Mouse (Mus musculus) regulatory T cell (primary cell): ENCODE data around the gene C3.

Experiments used
- in situ Hi-C: fragments of 300-600 bp; cut with MboI, MseI; formaldehyde crosslinking; loops from one replicate; pipeline ENCODE4 v1.15.1; 2025; ENCODE audit warnings: high pct_unique_total_duplicates

C3 gene

DNA sequence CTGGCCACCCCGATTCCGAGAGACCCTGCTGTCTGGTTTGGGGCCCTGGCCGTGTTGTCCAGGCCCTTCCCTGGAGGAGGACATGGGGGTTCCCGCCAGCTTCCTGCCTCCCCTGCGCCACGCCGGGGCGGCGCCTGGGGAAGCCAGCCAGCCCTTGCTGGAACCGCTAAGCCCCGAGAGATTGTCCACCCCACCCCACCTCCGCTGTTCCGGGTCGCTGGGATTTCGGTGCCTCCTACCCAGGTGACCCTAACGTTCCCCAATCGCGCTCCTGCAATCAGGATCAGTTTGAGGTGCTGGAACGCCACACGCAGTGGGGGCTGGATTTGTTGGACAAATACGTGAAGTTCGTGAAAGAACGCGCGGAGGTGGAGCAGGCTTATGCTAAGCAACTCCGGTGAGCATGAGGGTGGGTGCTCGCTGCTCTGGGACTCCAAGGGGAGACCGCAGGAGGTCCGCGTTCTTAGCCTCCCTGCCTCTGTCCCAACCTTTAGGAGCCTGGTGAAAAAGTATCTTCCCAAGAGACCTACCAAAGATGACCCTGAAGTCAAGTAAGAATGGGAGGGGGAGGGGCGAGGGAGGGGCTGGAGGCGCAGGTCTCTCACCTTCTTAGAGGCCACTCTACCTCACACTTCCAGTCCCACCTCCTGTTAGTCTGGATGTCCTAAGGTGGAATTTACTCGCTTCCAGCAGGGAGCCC, 22.7 kb upstream of the C3 start:
- in situ Hi-C loops: no loop called here

DNA sequence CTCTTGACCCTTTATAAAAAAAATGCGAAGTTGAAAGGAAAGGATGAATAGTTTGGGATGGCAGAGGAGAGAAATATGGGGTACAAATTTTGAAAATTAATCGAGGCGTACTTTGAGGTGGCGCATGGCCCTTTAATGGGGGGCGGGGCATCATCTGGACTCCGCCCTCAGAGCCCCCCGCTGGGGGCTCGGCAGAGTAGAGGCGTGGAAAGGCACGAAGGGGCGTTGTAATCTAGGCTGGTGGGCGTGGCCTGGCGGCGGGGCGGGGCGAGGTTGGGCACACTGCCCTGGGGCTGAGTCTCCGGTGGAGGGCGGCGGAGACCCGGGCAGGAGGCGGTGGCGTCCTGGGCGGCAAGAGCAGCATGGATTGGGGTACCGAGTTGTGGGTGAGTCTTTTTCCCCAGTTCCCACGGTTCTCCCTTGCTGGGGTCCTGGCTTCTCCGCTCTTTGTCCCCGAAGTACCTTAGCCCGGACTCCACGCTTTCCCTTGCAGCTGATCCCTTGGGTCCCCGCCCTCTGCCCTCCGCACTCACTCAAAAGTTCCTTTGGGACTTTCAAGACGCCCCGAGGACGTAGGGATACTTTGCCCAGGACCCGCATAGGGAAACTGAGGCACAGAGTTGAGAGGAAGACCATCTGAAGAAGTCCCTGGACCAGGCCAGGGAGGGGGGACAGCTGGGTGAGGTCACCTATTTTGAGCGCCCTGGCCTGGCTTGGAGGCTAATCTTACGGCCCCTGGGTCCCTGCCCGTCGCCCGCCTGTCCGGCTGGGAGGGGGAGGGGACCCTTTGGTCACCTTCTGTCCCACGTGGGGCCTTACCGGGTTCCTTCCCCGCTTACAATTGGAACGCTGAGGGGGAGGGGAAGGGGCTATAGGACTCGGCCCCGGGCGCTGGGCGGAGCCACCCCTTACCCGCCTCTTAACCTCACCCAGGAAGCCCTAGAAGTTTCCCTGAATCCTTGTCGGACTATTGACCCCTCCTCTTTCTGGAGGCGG, 21.5 kb upstream of the C3 start, which contains the start of gene Trip10:
Gene Trip10, plus strand, starts transcription at position 270 of the 996 bp plus-strand sequence.
- in situ Hi-C loops: loop anchor here (5.0 kb wide), 2 partner anchors 43 to 252 kb away; partner anchors contain the start of gene Alkbh7

DNA sequence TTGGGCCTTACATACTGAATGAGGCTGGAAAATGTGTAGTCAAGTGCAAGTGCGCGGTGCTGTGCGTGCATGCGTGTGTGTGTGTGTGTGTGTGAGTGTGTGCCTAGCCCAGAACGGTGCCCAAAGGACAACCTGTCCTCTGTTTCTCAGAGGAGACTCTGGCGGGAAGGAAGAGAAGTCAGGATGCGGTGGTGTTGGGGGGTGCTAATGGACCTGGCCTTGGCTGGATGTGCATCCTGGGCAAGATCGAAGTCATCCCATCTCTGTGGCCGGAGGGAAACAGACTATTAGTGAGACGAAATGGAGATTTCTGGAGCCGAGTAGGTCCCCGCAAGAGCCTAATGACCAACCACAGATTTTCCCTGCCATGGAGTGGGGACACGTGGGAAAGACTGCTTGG, 20.8 kb upstream of the C3 start:
- in situ Hi-C loops: loop anchor here (5.0 kb wide), 2 partner anchors 44 to 251 kb away; partner anchors contain the start of gene Alkbh7

GRCm38 (mm10) chr17:57248201-57248699, 20.3 kb upstream of the C3 start, which contains the start of gene Gpr108:
Gene Gpr108, minus strand, starts transcription at chr17:57248446.
- in situ Hi-C loops: loop anchor here (5.0 kb wide), 2 partner anchors 44 to 251 kb away; partner anchors contain the start of gene Alkbh7

- in situ Hi-C loops: loop anchor here (5.0 kb wide), 2 partner anchors 45 to 250 kb away; partner anchors contain the start of gene Alkbh7
These were observed 19.7 kb upstream of the C3 start for GRCm38 (mm10) chr17:57247393-57248200.

DNA sequence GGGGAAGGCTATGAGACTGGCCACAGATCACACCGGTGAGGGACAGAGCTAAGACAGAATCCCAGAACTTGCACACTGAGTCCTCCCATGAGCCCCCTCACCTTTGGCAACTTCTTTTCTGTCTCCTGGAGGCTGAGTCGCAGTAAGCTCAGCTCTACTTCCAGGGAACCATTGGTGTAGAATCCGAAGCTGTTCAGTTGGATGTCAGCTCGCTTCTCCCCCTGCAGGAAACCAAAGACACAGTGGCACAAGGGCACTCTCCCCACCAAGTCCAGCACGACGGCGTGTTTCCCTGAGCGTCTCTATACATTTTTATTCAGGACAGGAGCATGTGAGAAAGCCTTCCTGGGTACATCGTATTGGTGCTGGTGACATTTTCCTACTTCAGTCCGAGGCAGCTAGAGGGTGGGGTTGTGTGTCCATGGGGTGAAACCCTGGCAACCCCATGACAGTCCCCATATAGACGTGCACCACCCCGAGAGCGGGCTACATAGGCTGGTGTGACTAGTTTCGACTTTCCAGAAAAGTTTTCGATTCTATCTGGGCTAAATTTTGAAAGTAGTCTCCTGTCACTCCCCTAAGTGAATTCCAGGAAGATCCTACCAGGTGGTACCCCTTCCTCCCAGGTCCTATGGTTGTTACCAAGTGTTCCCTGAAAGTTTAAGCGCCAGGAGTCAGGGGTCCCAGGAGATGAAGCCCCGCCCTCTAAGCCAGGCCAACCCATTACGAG, 18.9 kb upstream of the C3 start:
- in situ Hi-C loops: loop anchor here (5.0 kb wide), 2 partner anchors 45 to 250 kb away; partner anchors contain the start of gene Alkbh7

DNA sequence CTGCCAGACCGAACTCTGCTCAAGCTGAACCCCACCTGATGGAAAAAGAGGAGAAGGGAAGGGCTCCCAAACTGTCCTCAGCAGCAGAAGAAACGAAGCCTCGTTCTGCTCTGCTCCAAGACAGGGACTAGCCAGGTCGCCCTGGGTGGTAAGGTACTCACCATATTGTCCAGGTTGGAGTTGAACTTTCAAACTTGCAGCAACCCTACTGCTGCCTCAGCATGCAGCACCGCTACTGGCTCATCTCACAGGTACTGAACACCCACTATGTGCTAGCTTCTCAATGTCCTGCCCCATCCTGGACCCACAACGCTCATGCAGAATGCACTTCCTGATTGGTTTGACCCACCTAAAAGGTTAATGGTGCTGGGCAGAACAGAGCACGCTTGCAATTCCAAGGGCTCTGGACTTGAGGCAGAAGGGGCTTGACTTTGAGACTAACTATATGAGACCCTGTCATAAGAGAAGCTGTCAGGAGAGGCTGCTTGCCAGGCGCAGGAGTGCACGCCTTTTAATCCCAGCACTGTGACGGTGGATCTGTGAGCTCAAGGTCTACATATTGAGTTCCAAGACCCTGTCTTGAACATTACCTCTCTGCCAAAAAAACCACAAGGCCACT, 17.5 kb upstream of the C3 start:
- in situ Hi-C loops: loop anchor here (5.0 kb wide), 2 partner anchors 47 to 248 kb away; partner anchors contain the start of gene Alkbh7

DNA sequence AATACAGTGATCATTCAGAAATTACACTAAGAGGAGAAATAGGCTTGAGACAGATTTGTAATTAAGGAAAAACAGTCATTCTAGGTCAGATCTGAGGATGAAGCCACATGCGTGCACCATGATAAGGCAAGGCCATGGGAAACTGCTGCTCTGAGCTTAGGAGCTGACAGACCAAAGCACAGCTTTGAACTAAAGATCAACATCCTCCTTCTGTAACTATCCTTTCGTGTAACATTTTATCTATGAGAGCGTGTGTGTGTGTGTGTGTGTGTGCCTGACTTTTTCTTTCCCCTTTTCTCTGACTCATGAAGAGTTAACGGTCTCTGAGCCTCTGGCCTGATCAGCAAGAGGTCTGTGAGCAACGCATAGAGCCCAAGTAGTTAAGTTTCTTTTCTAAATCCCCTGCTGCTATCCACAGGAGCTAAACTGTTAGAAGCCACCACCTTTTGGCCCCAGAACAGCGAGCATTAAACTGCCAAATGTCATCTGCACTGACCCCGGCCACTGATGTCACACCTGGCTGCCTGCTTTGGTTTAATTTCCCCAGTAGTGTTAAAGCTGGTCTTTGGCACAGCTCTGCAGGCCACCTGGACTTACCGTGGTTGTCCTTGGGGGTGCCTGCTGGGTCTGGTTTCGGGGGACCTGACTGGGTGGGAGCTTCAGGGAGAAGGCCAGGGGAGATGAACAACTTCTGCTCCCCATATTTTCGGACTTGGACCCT, 15.9 kb upstream of the C3 start:
- in situ Hi-C loops: no loop called here

GRCm38 (mm10) chr17:57237181-57237580, 9.2 kb upstream of the C3 start:
- in situ Hi-C loops: no loop called here

- in situ Hi-C loops: no loop called here
These were observed 7.9 kb upstream of the C3 start for GRCm38 (mm10) chr17:57235803-57236202.

- in situ Hi-C loops: no loop called here
These were observed 6.5 kb upstream of the C3 start for GRCm38 (mm10) chr17:57234254-57234928.

DNA sequence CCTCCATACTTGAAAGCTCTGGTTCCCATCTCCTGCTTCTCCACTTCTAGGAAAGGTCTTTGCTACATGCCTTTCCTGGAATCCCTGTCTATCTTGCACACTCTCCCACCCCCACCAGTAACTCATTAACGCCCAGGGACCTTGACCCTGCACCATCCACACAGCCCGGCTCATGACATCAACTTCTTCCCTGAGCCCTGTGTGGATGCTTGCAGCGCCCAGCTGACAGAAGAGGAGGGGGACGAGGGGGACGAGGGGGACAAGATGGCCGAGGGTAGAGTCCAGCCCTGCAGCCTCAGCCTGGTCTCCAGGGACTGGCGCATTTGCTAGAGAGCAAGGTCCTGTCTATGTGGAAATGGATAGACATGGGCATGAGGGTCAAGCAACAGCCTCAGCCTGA, 5.1 kb upstream of the C3 start:
- in situ Hi-C loops: no loop called here

DNA sequence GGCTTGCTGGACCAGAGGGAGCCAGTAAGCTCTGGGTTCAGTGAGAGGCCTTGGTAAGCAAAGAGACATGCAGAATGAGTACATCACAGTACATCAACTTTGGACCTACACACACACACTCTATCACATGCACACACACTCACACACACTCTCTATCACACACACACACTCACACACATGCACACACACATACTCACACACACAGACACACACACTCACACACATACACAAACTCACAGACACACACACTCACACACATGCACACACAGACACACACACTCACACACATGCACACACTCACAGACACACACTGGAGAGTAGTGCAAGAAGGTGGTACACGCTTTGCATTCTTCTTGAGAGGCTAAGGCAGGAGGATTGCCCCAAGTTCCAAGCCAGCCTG, 4.3 kb upstream of the C3 start:
- in situ Hi-C loops: no loop called here

DNA sequence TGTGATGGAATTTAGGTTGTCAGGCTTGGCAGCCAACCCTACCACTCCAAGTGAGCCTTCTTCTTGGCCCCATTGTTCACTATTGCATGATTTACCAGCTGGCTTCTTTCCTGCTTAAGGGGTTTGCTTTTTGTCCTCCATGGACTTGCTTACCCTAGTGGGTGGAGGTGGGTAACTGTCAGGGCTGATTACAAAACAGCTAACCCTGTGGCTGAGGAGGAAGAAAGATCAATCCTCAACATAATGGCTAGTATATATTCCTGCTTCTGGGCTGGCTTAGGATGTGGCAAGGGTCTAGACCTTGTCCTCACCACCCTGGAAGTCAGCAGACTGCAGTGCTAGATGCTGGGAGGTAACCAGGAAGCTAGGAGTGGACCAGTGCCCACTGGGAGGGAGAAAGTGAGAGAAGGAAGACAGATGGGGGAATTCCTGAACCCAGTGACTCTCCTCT, 3.4 kb upstream of the C3 start:
- in situ Hi-C loops: no loop called here

DNA sequence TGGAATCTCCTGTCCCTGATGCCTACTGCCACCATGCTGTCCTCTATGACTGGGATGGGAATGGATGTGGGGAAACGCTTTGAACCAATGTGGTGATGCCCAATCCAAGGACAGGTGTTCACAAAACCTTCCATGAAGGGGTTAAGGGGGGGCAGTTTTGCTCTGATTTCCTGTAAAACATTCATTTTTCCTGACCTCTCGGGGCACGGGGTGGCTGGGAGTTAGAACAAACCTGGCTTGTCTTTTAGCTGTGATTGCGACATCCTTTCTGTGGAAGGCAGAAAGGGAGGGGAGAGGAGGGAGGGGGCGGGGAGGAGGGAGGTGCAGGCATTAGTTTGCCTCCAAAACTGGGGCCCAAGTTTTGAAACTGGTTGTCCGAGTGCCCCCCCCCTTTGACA, 2.8 kb upstream of the C3 start:
- in situ Hi-C loops: no loop called here

DNA sequence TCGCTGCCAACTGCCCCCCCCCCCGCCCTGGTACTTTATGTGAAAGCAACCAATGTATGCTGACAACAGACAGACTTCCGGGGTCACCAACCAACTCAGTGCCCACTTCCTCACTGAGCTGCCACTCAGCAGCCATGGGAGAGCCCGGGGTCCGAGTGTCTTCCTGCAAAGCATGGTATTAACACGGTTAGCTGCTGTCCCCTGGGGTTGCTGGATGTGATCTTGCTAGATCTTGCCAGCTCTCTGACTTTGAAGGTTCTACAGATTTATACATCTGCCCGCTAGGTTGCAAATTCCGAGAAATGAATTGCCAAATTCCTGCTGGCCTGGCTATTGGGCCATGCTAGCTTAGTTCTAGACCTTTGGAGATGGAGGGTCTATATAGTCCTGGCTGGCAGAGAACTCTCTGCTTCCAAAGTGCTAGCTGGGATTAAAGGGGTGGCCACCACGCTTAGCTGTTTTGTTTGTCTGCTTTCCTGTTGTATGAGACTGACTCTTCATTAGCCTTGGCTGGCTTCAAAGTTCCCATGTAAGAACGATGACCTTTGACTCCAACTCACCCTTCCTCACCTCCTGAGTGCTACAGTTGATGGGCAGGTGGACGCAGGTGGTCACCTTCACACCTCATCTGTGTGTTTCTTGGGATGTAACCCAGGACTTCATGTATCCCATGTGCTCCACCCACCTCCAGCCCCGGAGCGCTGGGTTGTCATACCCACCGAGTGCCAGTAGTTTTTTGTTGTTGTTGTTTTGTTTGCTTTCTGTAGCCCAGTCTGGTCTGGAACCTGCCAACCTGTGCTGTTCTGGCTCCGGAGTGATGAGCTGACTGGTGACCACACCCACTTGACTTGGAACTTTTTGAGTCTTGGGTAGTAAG, 2.2 kb upstream of the C3 start:
- in situ Hi-C loops: loop anchor here (5.0 kb wide), 1 partner anchor 102 kb away; no protein-coding TSS in a partner anchor

- in situ Hi-C loops: loop anchor here (5.0 kb wide), 1 partner anchor 103 kb away; no protein-coding TSS in a partner anchor
These were observed 937 bp upstream of the C3 start for GRCm38 (mm10) chr17:57228873-57229272.
